Mouse (Mus musculus) CH12.LX (cell line): ENCODE measurements at regions not wholly inside any gene's neighbourhood (a gene's known extent, or its start where the extent isn't known, plus 50 kb on each side); places are given as distances from the start of the nearest gene placed in this dataset.

Experiments used
- DNase-seq: peaks from one replicate; pipeline ENCODE4 v3.0.0-alpha.2; 2013; ENCODE audit errors: extremely low read depth
- H3K27ac ChIP-seq: 2 replicates; pipeline ENCODE4 v1.5.1; 2012; ENCODE audit warnings: low read depth, mild to moderate bottlenecking, control low read depth, moderate library complexity; ENCODE audit not compliant: insufficient read depth
- H3K27me3 ChIP-seq: replicated peaks from 2 replicates; pipeline ENCODE3; 2012; ENCODE audit warnings: inconsistent platforms
- H3K36me3 ChIP-seq, 2 experiments: replicated peaks in 1 of 2; 2 replicates each; pipeline versions ENCODE3 to v1.6.1; 2012; ENCODE audit warnings: inconsistent platforms in 1 of 2, low read length in 1 of 2, mild to moderate bottlenecking in 1 of 2, mixed read lengths in 1 of 2, moderate library complexity in 1 of 2; ENCODE audit not compliant: control insufficient read depth in 1 of 2, insufficient read depth in 1 of 2
- H3K4me1 ChIP-seq, 2 experiments: 2 replicates each; pipeline ENCODE4 v1.6.1; 2012; ENCODE audit warnings: inconsistent platforms in 1 of 2, moderate library complexity in 1 of 2; ENCODE audit not compliant: insufficient read depth in 2 of 2, control insufficient read depth in 1 of 2
- H3K4me2 ChIP-seq: 2 replicates; pipeline ENCODE4 v1.6.1; 2012; ENCODE audit warnings: low read depth, mild to moderate bottlenecking, control low read depth; ENCODE audit not compliant: poor library complexity, insufficient read depth, severe bottlenecking
- H3K4me3 ChIP-seq, 3 experiments: fragments of 150-350 bp in 1 of 3; sonication (generic) in 1 of 3; replicated peaks in 1 of 3; 2 replicates each; pipeline versions ENCODE3 to v1.5.1; 2011 to 2012; ENCODE audit warnings: low read depth in 2 of 3, low read length in 2 of 3, mild to moderate bottlenecking in 2 of 3, moderate library complexity in 2 of 3, control low read depth in 1 of 3, improper control_type of control experiment in 1 of 3, inconsistent platforms in 1 of 3, mixed read lengths in 1 of 3; ENCODE audit not compliant: poor library complexity in 1 of 3
- H3K79me2 ChIP-seq: replicated peaks from 2 replicates; pipeline ENCODE4 v1.6.1; 2012; ENCODE audit warnings: mild to moderate bottlenecking, moderate library complexity; ENCODE audit not compliant: control insufficient read depth, poor library complexity, insufficient read depth, severe bottlenecking; ENCODE audit errors: extremely low read depth
- H3K9ac ChIP-seq: 2 replicates; pipeline ENCODE4 v1.6.1; 2012; ENCODE audit warnings: low read depth, mild to moderate bottlenecking, control low read depth, moderate library complexity; ENCODE audit not compliant: insufficient read depth
- H3K9me3 ChIP-seq: replicated peaks from 2 replicates; pipeline ENCODE3; 2012; ENCODE audit warnings: low read length, inconsistent platforms, mixed read lengths
- CHD2 ChIP-seq: IDR thresholded peaks from 2 replicates; pipeline ENCODE4 v1.6.1; 2011; ENCODE audit warnings: low read length, improper control_type of control experiment
- ELF1 ChIP-seq: IDR thresholded peaks from 2 replicates; pipeline ENCODE4 v1.6.1; 2014; ENCODE audit warnings: low read depth, mild to moderate bottlenecking, inconsistent platforms, low read length, improper control_type of control experiment
- EP300 ChIP-seq: IDR thresholded peaks from 2 replicates; pipeline ENCODE4 v1.6.1; 2011; ENCODE audit warnings: low read length, improper control_type of control experiment
- GABPA ChIP-seq: IDR thresholded peaks from 2 replicates; pipeline ENCODE4 v1.6.1; 2012; ENCODE audit warnings: low read depth, low read length, improper control_type of control experiment, inconsistent platforms; ENCODE audit not compliant: insufficient replicate concordance
- HCFC1 ChIP-seq: IDR thresholded peaks from 2 replicates; pipeline ENCODE4 v1.6.1; 2012; ENCODE audit warnings: low read depth, mild to moderate bottlenecking, inconsistent platforms, low read length, improper control_type of control experiment
- IRF4 ChIP-seq: IDR thresholded peaks from 2 replicates; pipeline ENCODE4 v1.6.1; 2014; ENCODE audit warnings: low read depth, mild to moderate bottlenecking, inconsistent platforms, low read length, improper control_type of control experiment
- JUN ChIP-seq: IDR thresholded peaks from 2 replicates; pipeline ENCODE4 v1.6.1; 2011; ENCODE audit warnings: low read depth, mild to moderate bottlenecking, low read length, improper control_type of control experiment, moderate library complexity; ENCODE audit not compliant: insufficient read depth
- JUND ChIP-seq: conservative IDR thresholded peaks from 2 replicates; pipeline ENCODE4 v1.6.1; 2011; ENCODE audit warnings: low read depth, low read length, improper control_type of control experiment
- MAFK ChIP-seq: IDR thresholded peaks from 2 replicates; pipeline ENCODE4 v1.6.1; 2011; ENCODE audit warnings: low read length, improper control_type of control experiment; ENCODE audit not compliant: insufficient replicate concordance
- MAX ChIP-seq: IDR thresholded peaks from 2 replicates; pipeline ENCODE4 v1.6.1; 2011; ENCODE audit warnings: low read length, improper control_type of control experiment
- MAZ ChIP-seq: IDR thresholded peaks from 2 replicates; pipeline ENCODE4 v1.6.1; 2012; ENCODE audit warnings: low read depth, mild to moderate bottlenecking, inconsistent platforms, low read length, improper control_type of control experiment, moderate library complexity
- MEF2A ChIP-seq: IDR thresholded peaks from 2 replicates; pipeline ENCODE4 v1.6.1; 2014; ENCODE audit warnings: low read depth, mild to moderate bottlenecking, inconsistent platforms, low read length, improper control_type of control experiment, borderline replicate concordance
- MXI1 ChIP-seq: IDR thresholded peaks from 2 replicates; pipeline ENCODE4 v1.6.1; 2011; ENCODE audit warnings: mild to moderate bottlenecking, low read depth, low read length, improper control_type of control experiment
- NRF1 ChIP-seq: IDR thresholded peaks from 2 replicates; pipeline ENCODE4 v1.6.1; 2014; ENCODE audit warnings: low read depth, mild to moderate bottlenecking, inconsistent platforms, low read length, improper control_type of control experiment, moderate library complexity
- PAX5 ChIP-seq: IDR thresholded peaks from 2 replicates; pipeline ENCODE4 v1.6.1; 2012; ENCODE audit warnings: low read length, inconsistent platforms, mixed read lengths
- POLR2A ChIP-seq: IDR thresholded peaks from 2 replicates; pipeline ENCODE4 v1.6.1; 2011; ENCODE audit warnings: low read depth, mild to moderate bottlenecking, improper control_type of control experiment, low read length
- POLR2AphosphoS2 ChIP-seq: IDR thresholded peaks from 2 replicates; pipeline ENCODE4 v1.6.1; 2011; ENCODE audit warnings: low read depth, low read length, improper control_type of control experiment
- SMC3 ChIP-seq: IDR thresholded peaks from 2 replicates; pipeline ENCODE4 v1.6.1; 2011; ENCODE audit warnings: low read depth, low read length, improper control_type of control experiment
- USF1 ChIP-seq: IDR thresholded peaks from 2 replicates; pipeline ENCODE4 v1.6.1; 2014; ENCODE audit warnings: low read depth, mild to moderate bottlenecking, inconsistent platforms, low read length, improper control_type of control experiment
- ZC3H11A ChIP-seq: IDR thresholded peaks from 2 replicates; pipeline ENCODE4 v1.6.1; 2012; ENCODE audit warnings: low read depth, mild to moderate bottlenecking, inconsistent platforms, low read length, improper control_type of control experiment
- ZKSCAN1 ChIP-seq: IDR thresholded peaks from 2 replicates; pipeline ENCODE4 v1.6.1; 2012; ENCODE audit warnings: low read depth, inconsistent platforms, low read length, improper control_type of control experiment, borderline replicate concordance
- ZMIZ1 ChIP-seq: IDR thresholded peaks from 2 replicates; pipeline ENCODE4 v1.6.1; 2012; ENCODE audit warnings: low read depth, mild to moderate bottlenecking, inconsistent platforms, low read length, improper control_type of control experiment
- ZNF384 ChIP-seq: IDR thresholded peaks from 2 replicates; pipeline ENCODE4 v1.6.1; 2012; ENCODE audit warnings: low read depth, low read length, improper control_type of control experiment, inconsistent platforms
- dilution Hi-C: fragments of 300-500 bp; cut with MboI; formaldehyde crosslinking; loops from 2 replicates; pipeline ENCODE4 v1.14.3; 2020; ENCODE audit warnings: low sequenced_read_pairs; ENCODE audit not compliant: extremely low pct_unique_long_range_greater_than_20kb, extremely low pct_ligation_motif_present
- in situ Hi-C: fragments of 300-500 bp; cut with MboI; formaldehyde crosslinking; loops from 3 replicates; pipeline ENCODE4 v1.14.3; 2019; ENCODE audit warnings: low sequenced_read_pairs, low pct_ligation_motif_present, low pct_unique_long_range_greater_than_20kb, mixed read lengths

- no peaks in the 10 kb centered on the region for H3K27me3 ChIP-seq
- H3K4me3 ChIP-seq = no peak overlapping the region
- no peaks in the 10 kb centered on the region for H3K9me3 ChIP-seq
- no peaks in the 10 kb centered on the region for H3K36me3 ChIP-seq
- H3K27ac ChIP-seq = no peak overlapping the region
- in situ Hi-C loops = no loop called here
- no peak overlapping the region for H3K4me2 ChIP-seq
- no peak overlapping the region for H3K9ac ChIP-seq
- dilution Hi-C loops = no loop called here
- H3K4me1 ChIP-seq = peaks cover 0 to 10% of the 10 kb centered on the region in 2 experiments; a peak in 3 of 4 replicates
- TF ChIP-seq CHD2 (no peak), EP300 (no peak), ZKSCAN1 (no peak), MAX (no peak), POLR2AphosphoS2 (no peak), JUND (no peak), ZC3H11A (no peak), JUN (no peak), MXI1 (no peak)
- H3K79me2 ChIP-seq = no peaks in the 10 kb centered on the region
- DNase-seq = no peak
Observed at GRCm38 (mm10) chr4:10727894-10728293, 146.4 kb upstream of the 2610301B20Rik start.

GRCm38 (mm10) chr4:10745207-10745606, 129.1 kb upstream of the 2610301B20Rik start:
- Histone ChIP-seq H3K27ac (no peak overlapping the region), H3K27me3 (no peaks in the 10 kb centered on the region), H3K4me3 (no peak overlapping the region), H3K9ac (no peak overlapping the region), H3K79me2 (no peaks in the 10 kb centered on the region), H3K4me2 (no peak overlapping the region), H3K9me3 (no peaks in the 10 kb centered on the region), H3K36me3 (no peaks in the 10 kb centered on the region)
- in situ Hi-C loops (no loop called here), dilution Hi-C loops (no loop called here)
- DNase-seq = no peak
- no peak for TF ChIP-seq CHD2
- no peak for TF ChIP-seq ZNF384
- no peak for TF ChIP-seq NRF1
- no peak for TF ChIP-seq MXI1
- TF ChIP-seq JUND = no peak
- TF ChIP-seq MAFK = no peak
- no peak for TF ChIP-seq ELF1
- no peak for TF ChIP-seq SMC3
- TF ChIP-seq, all 38 proteins: peak for 0
- peaks cover 0 to 10% of the 10 kb centered on the region in 2 experiments; a peak in 2 of 4 replicates for H3K4me1 ChIP-seq

- no peaks in the 10 kb centered on the region for H3K79me2 ChIP-seq
- dilution Hi-C loops (no loop called here), in situ Hi-C loops (no loop called here)
- DNase-seq = no peak
- H3K36me3 ChIP-seq = no peaks in the 10 kb centered on the region
- H3K27ac ChIP-seq = no peak overlapping the region
- no peak overlapping the region for H3K4me3 ChIP-seq
- H3K4me2 ChIP-seq = no peak overlapping the region
- H3K9ac ChIP-seq = no peak overlapping the region
- no peaks in the 10 kb centered on the region for H3K9me3 ChIP-seq
- H3K27me3 ChIP-seq = no peaks in the 10 kb centered on the region
- TF ChIP-seq IRF4 (no peak), MAZ (no peak), JUN (no peak), HCFC1 (no peak), MEF2A (no peak), ZMIZ1 (no peak), PAX5 (no peak), JUND (no peak), USF1 (no peak), NRF1 (no peak), SMC3 (no peak), ZKSCAN1 (no peak), ZC3H11A (no peak), POLR2A (no peak), MAFK (no peak), GABPA (no peak)
- no peaks in the 10 kb centered on the region for H3K4me1 ChIP-seq
Observed at GRCm38 (mm10) chr4:10748816-10749215, 125.5 kb upstream of the 2610301B20Rik start.
